Mouse (Mus musculus) heart, adult 2 months (tissue): ENCODE measurements at regions not wholly inside any gene's neighbourhood (a gene's known extent, or its start where the extent isn't known, plus 50 kb on each side); places are given as distances from the start of the nearest gene placed in this dataset.

Experiments used
- CTCF ChIP-seq: fragments of 200-600 bp; IDR thresholded peaks from 2 replicates; pipeline ENCODE4 v1.8.1; 2022; ENCODE audit warnings: antibody characterized with exemption, mild to moderate bottlenecking, moderate library complexity
- EP300 ChIP-seq: fragments of 200-500 bp; IDR thresholded peaks from 2 replicates; pipeline ENCODE4 v1.6.1; 2011; ENCODE audit warnings: low read depth, low read length, control low read depth; ENCODE audit not compliant: insufficient read depth
- POLR2A ChIP-seq: fragments of 200-500 bp; IDR thresholded peaks from 2 replicates; pipeline ENCODE4 v1.6.1; 2011; ENCODE audit warnings: mild to moderate bottlenecking, low read depth, low read length, control low read depth; ENCODE audit not compliant: insufficient read depth

GRCm38 (mm10) chr13:107528724-107529456, 507.0 kb upstream of the Kif2a start:
- TF ChIP-seq CTCF (no peak), POLR2A (no peak), EP300 (no peak)
